Mouse (Mus musculus): ENCODE measurements around the gene Opcml. TPM values are rescaled to one million over a fixed set of nuclear protein-coding genes. Genes with fewer than 3 reads are reported as not detected.

The Opcml gene
- polyA plus RNA-seq, 1 experiment from 2014 or later, result 4.1 TPM

DNA sequence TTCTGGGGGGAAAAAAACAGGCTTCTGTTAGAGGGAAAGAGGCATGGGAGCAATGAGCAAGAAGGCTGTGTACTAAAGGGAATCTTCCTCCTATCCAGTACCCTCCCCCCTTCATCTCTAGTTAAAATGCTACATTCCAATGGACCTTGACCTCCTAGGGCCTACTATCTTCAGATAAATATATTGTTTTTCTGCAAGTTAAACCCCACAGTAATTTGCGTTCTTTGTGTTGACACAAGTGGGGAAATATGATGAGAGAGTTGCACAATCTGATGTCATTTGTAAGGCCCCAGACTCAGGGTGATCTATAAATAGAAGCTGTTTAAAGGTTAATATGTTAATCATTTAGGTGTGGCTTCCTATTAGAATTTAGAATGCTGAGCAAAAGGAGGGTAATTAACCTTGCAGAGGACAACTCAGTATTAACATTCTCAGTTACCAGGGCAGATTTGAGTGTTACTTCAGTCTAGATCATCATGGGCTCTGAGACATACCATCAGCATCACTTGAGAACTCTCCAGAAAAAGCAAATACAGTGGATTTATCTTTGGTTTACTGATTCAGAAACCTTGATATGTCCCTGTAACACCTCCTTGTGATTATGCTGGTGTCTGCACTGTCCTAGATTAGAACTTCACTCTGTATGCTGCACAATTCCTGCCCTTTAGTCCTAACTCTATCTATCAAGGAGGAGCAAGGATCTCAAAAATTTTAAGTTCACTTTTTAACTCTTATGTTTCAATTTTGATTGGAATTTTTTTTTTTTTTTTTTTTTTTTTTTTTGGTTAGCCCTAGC is 762.0 kb downstream of the Opcml start:
- H3K4me2 ChIP-seq, result 0 out of 2 replicates have a peak overlapping the region, but pooled peaks have one; percentile 5
- H3K36me3 ChIP-seq, result no peaks in the 10 kb centered on the region
- no peak for ATAC-seq (ENCODE audit: insufficient read depth, low FRiP score, low read depth)
- H3K9ac ChIP-seq, result no peak overlapping the region
- no peaks in the 10 kb centered on the region for H3K27me3 ChIP-seq (replicated peaks)
- no peaks in the 10 kb centered on the region for H3K9me3 ChIP-seq
- H3K4me1 ChIP-seq, result no peaks in the 10 kb centered on the region
- no peak overlapping the region for H3K27ac ChIP-seq
- WGBS, result 73% methylated on average over 1 of the region's 1 CpGs
- H3K4me3 ChIP-seq (replicated peaks), result no peak overlapping the region

- no peaks in the 10 kb centered on the region for H3K9me3 ChIP-seq
- H3K4me2 ChIP-seq, result no peak overlapping the region
- H3K36me3 ChIP-seq, result no peaks in the 10 kb centered on the region
- 55% methylated on average over 2 of the region's 2 CpGs for WGBS
- no peak overlapping the region for H3K9ac ChIP-seq
- H3K27ac ChIP-seq, result no peak overlapping the region
- no peak overlapping the region for H3K4me3 ChIP-seq (replicated peaks)
- no peaks in the 10 kb centered on the region for H3K4me1 ChIP-seq
- no peaks in the 10 kb centered on the region for H3K27me3 ChIP-seq (replicated peaks)
- no peak for ATAC-seq (ENCODE audit: insufficient read depth, low FRiP score, low read depth)
Observed at GRCm38 (mm10) chr9:28558628-28559027, 768.1 kb downstream of the Opcml start.

DNA sequence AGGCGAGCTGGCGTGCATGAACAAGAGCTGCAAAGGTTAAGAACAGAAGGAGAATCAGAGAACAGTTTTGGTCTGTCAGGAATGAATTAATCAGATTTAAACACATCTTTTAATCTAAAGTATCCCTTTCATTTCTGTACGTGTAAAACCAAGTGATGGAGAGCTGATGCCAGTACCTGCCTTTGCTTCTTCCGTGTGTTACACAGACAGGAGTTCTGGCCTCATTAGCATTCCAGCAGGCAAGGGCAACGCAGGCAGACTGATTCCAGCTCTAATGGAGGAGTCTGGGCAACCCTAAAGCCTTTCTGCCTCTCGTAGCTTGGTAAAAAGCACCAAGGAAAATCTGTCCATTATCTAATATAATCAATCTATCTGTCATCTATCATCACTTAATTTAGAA is 771.2 kb downstream of the Opcml start:
- Histone ChIP-seq H3K4me2 (no peak overlapping the region), H3K27me3 (replicated peaks) (no peaks in the 10 kb centered on the region), H3K36me3 (no peaks in the 10 kb centered on the region), H3K4me1 (no peaks in the 10 kb centered on the region), H3K9me3 (no peaks in the 10 kb centered on the region), H3K4me3 (replicated peaks) (no peak overlapping the region), H3K27ac (no peak overlapping the region), H3K9ac (no peak overlapping the region)
- WGBS, result 49% methylated on average over 6 of the region's 6 CpGs
- no peak for ATAC-seq (ENCODE audit: insufficient read depth, low FRiP score, low read depth)

DNA sequence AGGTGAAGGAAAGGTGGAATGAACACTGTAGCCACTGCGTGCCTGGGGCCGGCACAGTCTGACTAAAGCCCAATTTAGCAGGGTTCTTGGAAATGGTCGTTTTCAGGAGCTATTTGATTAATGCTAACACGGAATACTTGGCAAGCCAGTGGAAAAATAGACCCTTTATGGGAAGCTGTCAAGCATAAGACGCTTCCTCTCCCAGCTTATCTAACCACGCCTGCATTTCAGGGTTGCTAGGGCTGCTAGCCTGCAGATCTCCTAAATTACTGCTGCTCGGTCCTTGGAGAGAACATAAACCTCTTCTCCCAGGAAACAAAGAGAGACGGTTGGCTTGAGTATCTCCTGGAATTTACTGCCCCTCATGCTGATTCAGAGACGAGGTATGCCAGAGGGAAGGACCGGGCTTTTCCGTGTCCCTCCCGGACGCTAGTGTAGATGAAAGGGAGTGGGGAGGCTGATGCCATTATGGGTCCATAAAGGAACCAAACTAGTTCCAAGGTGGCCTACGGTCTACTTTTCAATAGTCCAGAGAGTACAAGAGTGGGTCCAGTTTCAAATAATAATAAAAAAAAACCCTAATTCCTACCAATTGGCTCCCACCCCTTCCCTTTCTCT is 772.6 kb downstream of the Opcml start:
- Histone ChIP-seq H3K9ac (no peak overlapping the region), H3K4me2 (no peak overlapping the region), H3K4me1 (no peaks in the 10 kb centered on the region), H3K4me3 (replicated peaks) (no peak overlapping the region), H3K9me3 (no peaks in the 10 kb centered on the region), H3K27ac (no peak overlapping the region), H3K27me3 (replicated peaks) (no peaks in the 10 kb centered on the region), H3K36me3 (no peaks in the 10 kb centered on the region)
- WGBS, result 36% methylated on average over 14 of the region's 14 CpGs
- no peak for ATAC-seq (ENCODE audit: insufficient read depth, low FRiP score, low read depth)

DNA sequence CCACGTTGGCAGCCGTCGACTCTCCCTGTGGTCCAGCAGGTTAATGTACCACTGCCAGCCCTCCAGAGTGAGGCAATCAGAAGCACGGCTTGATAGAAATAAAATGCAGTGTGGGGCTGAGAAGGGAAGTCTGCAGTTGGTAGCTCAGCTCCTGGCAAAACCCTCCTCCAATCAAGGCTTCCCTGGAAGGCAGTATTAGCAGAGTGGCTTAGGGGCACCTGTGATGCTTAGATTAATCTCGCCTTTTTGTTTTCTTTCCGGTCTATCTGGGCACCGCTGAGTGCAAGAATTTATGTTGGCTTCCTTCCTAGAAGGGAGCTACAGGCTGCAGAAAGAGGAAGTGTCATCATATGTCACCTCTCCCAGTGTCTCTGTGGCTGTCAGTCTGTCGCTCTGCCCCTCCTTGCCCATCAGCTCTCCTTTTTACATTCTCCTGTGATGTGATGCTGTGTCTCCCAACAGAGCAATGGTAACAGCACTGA is 778.5 kb downstream of the Opcml start:
- Histone ChIP-seq H3K4me2 (no peak overlapping the region), H3K36me3 (no peaks in the 10 kb centered on the region), H3K27ac (no peak overlapping the region), H3K27me3 (replicated peaks) (no peaks in the 10 kb centered on the region), H3K9ac (no peak overlapping the region), H3K4me1 (0 out of 2 replicates have a peak, but pooled peaks cover 4% of the 10 kb centered on the region), H3K9me3 (no peaks in the 10 kb centered on the region), H3K4me3 (replicated peaks) (no peak overlapping the region)
- 31% methylated on average over 8 of the region's 8 CpGs for WGBS
- no peak for ATAC-seq (ENCODE audit: insufficient read depth, low FRiP score, low read depth)

DNA sequence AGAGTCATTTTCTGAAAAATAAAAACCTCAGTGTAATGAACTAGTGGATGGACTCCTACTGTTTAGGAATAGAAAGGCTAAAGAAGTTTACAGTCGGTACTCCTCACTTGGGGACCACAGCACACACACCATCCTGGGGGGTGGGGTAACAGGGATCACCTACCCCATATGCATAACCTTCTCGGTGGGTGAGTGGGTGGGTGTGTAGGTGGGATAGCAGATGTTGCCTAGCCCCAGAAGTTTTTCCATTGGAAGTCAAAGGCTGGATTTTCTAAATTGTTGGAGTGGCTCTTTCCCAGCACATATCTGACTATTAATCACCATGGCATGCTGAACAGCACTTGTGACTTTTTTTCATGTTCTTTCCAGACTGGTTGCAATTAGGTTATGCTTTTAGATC is 779.2 kb downstream of the Opcml start:
- 32% methylated on average over 2 of the region's 2 CpGs for WGBS
- Histone ChIP-seq H3K27me3 (replicated peaks) (no peaks in the 10 kb centered on the region), H3K4me2 (no peak overlapping the region), H3K27ac (no peak overlapping the region), H3K4me1 (0 out of 2 replicates have a peak, but pooled peaks cover 4% of the 10 kb centered on the region), H3K36me3 (no peaks in the 10 kb centered on the region), H3K9ac (no peak overlapping the region), H3K4me3 (replicated peaks) (no peak overlapping the region), H3K9me3 (no peaks in the 10 kb centered on the region)
- no peak for ATAC-seq (ENCODE audit: insufficient read depth, low FRiP score, low read depth)

DNA sequence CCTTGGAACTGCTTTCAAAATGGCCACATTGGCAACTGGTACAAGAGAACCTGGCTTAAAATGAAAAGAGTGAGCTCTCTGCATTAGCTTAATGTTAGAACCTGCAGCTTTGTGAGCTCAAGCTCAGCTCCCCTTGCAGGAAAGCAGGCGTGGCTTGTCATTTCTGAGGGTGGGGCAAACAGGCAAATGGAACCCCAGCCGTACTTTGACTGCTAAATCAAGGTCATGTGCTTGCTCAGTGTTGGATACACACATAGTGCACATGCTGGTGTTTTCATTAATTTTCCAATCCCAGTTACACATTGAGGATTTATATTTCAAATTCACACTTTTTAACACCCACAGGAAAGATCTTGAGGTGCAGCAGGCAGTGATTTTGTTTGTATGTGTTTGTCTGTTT is 781.1 kb downstream of the Opcml start:
- H3K4me1 ChIP-seq, result 0 out of 2 replicates have a peak, but pooled peaks cover 4% of the 10 kb centered on the region
- no peak for ATAC-seq (ENCODE audit: insufficient read depth, low FRiP score, low read depth)
- WGBS, result 39% methylated on average over 2 of the region's 2 CpGs
- no peaks in the 10 kb centered on the region for H3K9me3 ChIP-seq
- no peak overlapping the region for H3K27ac ChIP-seq
- H3K36me3 ChIP-seq, result no peaks in the 10 kb centered on the region
- H3K4me3 ChIP-seq (replicated peaks), result no peak overlapping the region
- no peaks in the 10 kb centered on the region for H3K27me3 ChIP-seq (replicated peaks)
- no peak overlapping the region for H3K9ac ChIP-seq
- H3K4me2 ChIP-seq, result no peak overlapping the region

DNA sequence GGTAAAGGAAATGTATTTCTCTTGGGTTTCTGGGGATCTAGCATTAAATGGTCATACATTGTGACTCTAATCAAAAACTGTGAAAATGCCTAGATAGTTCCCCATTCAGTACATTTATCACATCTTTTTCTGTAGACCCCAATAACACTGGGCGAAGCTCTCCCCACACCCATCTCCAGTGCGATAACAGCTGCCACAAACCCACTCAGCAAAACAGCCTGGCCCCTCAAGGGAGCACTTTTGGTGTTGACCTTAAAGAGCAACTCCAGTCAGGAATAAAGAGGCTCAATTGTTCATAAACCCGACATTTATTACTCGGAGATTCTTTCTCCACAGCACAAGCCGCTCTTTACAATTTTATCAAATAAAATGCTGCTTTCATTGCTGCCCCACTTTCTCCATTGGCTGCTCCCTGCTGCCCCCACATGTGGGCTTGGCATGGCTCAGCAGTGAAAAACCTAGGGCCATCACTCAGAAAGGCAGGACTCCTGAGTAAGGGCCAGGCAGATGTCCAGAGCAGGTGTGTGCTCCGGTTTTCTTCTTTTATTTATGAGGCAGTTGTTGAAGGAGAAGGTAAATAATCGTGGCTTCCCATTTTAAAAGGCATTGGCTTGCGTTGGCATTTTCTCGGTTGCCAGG is 781.7 kb downstream of the Opcml start:
- no peak for ATAC-seq (ENCODE audit: insufficient read depth, low FRiP score, low read depth)
- Histone ChIP-seq H3K4me3 (replicated peaks) (no peak overlapping the region), H3K27me3 (replicated peaks) (no peaks in the 10 kb centered on the region), H3K9me3 (no peaks in the 10 kb centered on the region), H3K36me3 (no peaks in the 10 kb centered on the region), H3K9ac (no peak overlapping the region), H3K4me1 (0 out of 2 replicates have a peak, but pooled peaks cover 4% of the 10 kb centered on the region), H3K4me2 (no peak overlapping the region), H3K27ac (no peak overlapping the region)
- WGBS, result 71% methylated on average over 9 of the region's 9 CpGs

DNA sequence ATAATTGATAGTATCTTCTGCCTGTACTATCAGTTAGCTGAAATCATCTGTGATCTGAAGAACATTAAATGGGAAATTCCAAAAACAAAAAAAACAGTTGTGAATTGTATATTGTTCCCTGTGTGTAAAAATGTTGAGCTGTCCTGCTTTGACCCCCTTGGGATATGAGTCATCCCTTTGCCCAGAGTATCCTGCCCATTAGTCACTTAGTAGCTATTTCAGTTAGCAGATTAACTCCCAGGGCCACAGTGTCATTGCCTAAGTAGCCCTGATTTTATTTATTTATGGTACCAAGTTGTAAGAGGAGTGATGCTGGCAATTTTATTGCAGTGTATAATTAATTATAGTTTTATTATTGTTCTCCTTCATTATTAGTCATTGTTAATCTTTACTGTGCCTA is 788.2 kb downstream of the Opcml start:
- Histone ChIP-seq H3K36me3 (no peaks in the 10 kb centered on the region), H3K4me1 (no peaks in the 10 kb centered on the region), H3K27me3 (replicated peaks) (no peaks in the 10 kb centered on the region), H3K27ac (no peak overlapping the region), H3K9ac (no peak overlapping the region), H3K9me3 (no peaks in the 10 kb centered on the region), H3K4me2 (no peak overlapping the region), H3K4me3 (replicated peaks) (no peak overlapping the region)
- no peak for ATAC-seq (ENCODE audit: insufficient read depth, low FRiP score, low read depth)

DNA sequence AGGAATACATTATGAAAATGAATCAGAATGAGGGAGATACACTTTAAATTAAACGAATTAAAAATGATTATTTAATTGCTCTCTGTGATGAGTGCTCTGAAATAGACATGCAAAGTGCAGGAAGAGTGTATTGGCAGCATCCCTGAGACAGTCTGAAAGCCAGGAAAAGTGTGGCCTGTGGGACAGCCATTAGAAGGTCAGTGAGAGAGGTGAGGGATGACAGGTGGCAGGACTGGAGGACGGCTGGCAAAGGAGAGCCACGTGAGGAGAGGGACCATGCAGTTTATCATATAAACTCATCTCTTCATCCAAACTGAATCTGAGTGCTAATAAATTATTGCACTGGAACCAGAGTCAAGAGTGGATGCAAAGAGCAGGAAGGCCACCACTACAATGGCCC is 796.7 kb downstream of the Opcml start:
- Histone ChIP-seq H3K4me1 (no peaks in the 10 kb centered on the region), H3K27ac (no peak overlapping the region), H3K9me3 (no peaks in the 10 kb centered on the region), H3K4me3 (replicated peaks) (no peak overlapping the region), H3K27me3 (replicated peaks) (no peaks in the 10 kb centered on the region), H3K9ac (no peak overlapping the region), H3K36me3 (no peaks in the 10 kb centered on the region), H3K4me2 (no peak overlapping the region)
- WGBS, result 71% methylated on average over 3 of the region's 3 CpGs
- ATAC-seq (ENCODE audit: insufficient read depth, low FRiP score, low read depth), result no peak

- Histone ChIP-seq H3K9ac (no peak overlapping the region), H3K4me3 (replicated peaks) (no peak overlapping the region), H3K9me3 (no peaks in the 10 kb centered on the region), H3K4me1 (no peaks in the 10 kb centered on the region), H3K4me2 (no peak overlapping the region), H3K27ac (no peak overlapping the region), H3K36me3 (no peaks in the 10 kb centered on the region), H3K27me3 (replicated peaks) (no peaks in the 10 kb centered on the region)
- 80% methylated on average over 4 of the region's 4 CpGs for WGBS
- ATAC-seq (ENCODE audit: insufficient read depth, low FRiP score, low read depth), result no peak
Observed at GRCm38 (mm10) chr9:28587857-28588388, 797.3 kb downstream of the Opcml start.

DNA sequence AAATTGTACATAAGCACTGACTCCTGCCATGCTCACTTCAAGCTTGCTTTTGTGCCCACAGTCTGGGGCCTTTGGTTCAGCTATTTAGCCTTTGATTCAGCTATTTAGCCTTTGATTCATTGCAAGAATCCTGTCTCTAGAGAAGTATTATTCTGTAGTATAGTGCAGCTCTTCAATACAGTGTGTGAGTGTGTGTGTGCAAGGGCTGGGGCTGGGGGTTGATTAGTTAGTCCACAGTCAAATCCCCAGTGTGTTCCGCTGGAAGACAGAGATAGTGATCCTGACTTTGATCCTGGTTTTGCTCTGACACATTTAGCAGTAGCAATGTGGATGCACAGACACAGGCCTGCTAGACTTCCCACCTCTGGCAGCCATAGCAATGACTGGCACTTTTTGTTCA is 797.9 kb downstream of the Opcml start:
- H3K4me3 ChIP-seq (replicated peaks), result no peak overlapping the region
- H3K36me3 ChIP-seq, result no peaks in the 10 kb centered on the region
- no peaks in the 10 kb centered on the region for H3K9me3 ChIP-seq
- H3K4me2 ChIP-seq, result no peak overlapping the region
- H3K27ac ChIP-seq, result no peak overlapping the region
- 90% methylated on average over 1 of the region's 1 CpGs for WGBS
- no peaks in the 10 kb centered on the region for H3K27me3 ChIP-seq (replicated peaks)
- no peak overlapping the region for H3K9ac ChIP-seq
- ATAC-seq (ENCODE audit: insufficient read depth, low FRiP score, low read depth), result no peak
- no peaks in the 10 kb centered on the region for H3K4me1 ChIP-seq

All from stomach, embryonic 15.5 days (tissue).